Mouse (Mus musculus) forebrain, embryonic 10.5 days (tissue): ENCODE measurements at regions not wholly inside any gene's neighbourhood (a gene's known extent, or its start where the extent isn't known, plus 50 kb on each side); places are given as distances from the start of the nearest gene placed in this dataset.

Experiments
- DNase-seq: peaks from one replicate; pipeline ENCODE4 v3.0.0-alpha.2; 2017; ENCODE audit warnings: low spot score; ENCODE audit errors: extremely low spot score
- H3K27ac ChIP-seq: fragments of 300-500 bp; sonication (generic); 2 replicates; pipeline ENCODE4 v1.5.1; 2016; ENCODE audit warnings: mild to moderate bottlenecking
- H3K27me3 ChIP-seq: fragments of 300-500 bp; sonication (generic); 2 replicates; pipeline ENCODE4 v1.6.1; 2016; ENCODE audit warnings: mild to moderate bottlenecking; ENCODE audit not compliant: poor library complexity, severe bottlenecking
- H3K36me3 ChIP-seq: fragments of 300-500 bp; sonication (generic); replicated peaks from 2 replicates; pipeline ENCODE4 v1.6.1; 2016; ENCODE audit warnings: mild to moderate bottlenecking, moderate library complexity
- H3K4me1 ChIP-seq: fragments of 300-500 bp; sonication (generic); 2 replicates; pipeline ENCODE4 v1.6.1; 2016
- H3K4me3 ChIP-seq: fragments of 300-500 bp; sonication (generic); 2 replicates; pipeline ENCODE4 v1.5.1; 2016; ENCODE audit warnings: mild to moderate bottlenecking, moderate library complexity
- H3K9me3 ChIP-seq: fragments of 300-500 bp; sonication (generic); 2 replicates; pipeline ENCODE4 v1.6.1; 2016; ENCODE audit warnings: mild to moderate bottlenecking, moderate library complexity
- WGBS: fragments of 180-500 bp; shearing (Covaris S2); methylation state at CpG from one replicate; pipeline ENCODE4 v1.1.7; 2016; 5-methylcytosine and 5-hydroxymethylcytosine counted together

GRCm38 (mm10) chr8:35201416-35201815, 564.2 kb upstream of the Gm19410 start:
- H3K9me3 ChIP-seq, result no peaks in the 10 kb centered on the region
- H3K4me1 ChIP-seq, result peaks cover 33% of the 10 kb centered on the region
- H3K27me3 ChIP-seq, result no peaks in the 10 kb centered on the region
- no peak for DNase-seq
- no peak overlapping the region for H3K27ac ChIP-seq
- no peaks in the 10 kb centered on the region for H3K36me3 ChIP-seq
- no peak overlapping the region for H3K4me3 ChIP-seq
- WGBS, result 75% methylated on average over 12 of the region's 12 CpGs

DNA sequence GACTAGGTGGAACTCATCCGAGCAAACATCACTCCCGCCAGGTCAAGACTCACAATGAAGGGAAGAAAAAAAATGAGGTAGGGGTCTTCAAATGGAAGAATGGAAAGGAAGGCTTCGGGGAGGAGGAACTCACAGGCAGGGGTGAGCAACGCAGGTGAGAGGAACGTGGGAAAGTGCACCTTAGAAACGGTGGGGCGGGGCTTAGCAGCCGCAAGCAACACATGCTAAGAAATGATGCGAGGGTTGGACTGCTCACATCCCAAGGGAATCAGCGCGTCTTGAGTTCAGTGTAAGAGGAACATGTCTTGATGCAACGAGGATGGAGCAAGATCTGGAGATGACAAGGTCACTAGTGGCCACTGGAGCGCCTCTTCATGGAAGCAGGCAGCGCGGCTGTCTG, 560.6 kb upstream of the Gm19410 start:
- no peaks in the 10 kb centered on the region for H3K27me3 ChIP-seq
- peaks cover 34% of the 10 kb centered on the region for H3K4me1 ChIP-seq
- no peak overlapping the region for H3K27ac ChIP-seq
- H3K9me3 ChIP-seq, result no peaks in the 10 kb centered on the region
- no peak for DNase-seq
- H3K36me3 ChIP-seq, result no peaks in the 10 kb centered on the region
- 71% methylated on average over 15 of the region's 15 CpGs for WGBS
- H3K4me3 ChIP-seq, result no peak overlapping the region

DNA sequence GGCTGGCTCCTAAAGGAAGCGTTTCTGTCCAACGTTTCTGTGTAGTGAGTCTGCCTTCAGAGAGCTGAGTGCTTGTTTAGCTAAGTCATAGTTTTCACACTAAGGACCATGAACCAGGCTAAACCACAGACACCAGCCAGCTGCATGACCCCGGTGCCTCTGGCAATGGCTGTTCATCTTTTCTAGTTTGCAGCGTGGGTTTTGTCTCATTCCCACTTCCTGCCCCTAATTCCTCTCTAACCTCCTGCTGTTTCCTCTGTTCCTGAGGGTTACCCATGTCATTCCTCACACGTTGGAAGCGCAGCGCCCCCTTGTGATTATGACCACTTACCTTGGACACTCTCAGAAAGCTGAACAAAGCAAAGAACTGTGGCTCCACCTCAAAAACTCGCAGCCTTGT, 560.1 kb upstream of the Gm19410 start:
- H3K27me3 ChIP-seq, result no peaks in the 10 kb centered on the region
- H3K4me1 ChIP-seq, result peaks cover 34% of the 10 kb centered on the region
- H3K27ac ChIP-seq, result peak overlapping the region; percentile 32; the same call in 1 of the 2 replicates
- no peaks in the 10 kb centered on the region for H3K36me3 ChIP-seq
- no peaks in the 10 kb centered on the region for H3K9me3 ChIP-seq
- no peak overlapping the region for H3K4me3 ChIP-seq
- 17% methylated on average over 8 of the region's 8 CpGs for WGBS
- DNase-seq, result peak; percentile 51

GRCm38 (mm10) chr8:35206271-35206670, 559.3 kb upstream of the Gm19410 start:
- no peaks in the 10 kb centered on the region for H3K27me3 ChIP-seq
- H3K27ac ChIP-seq, result 0 out of 2 replicates have a peak overlapping the region, but pooled peaks have one; percentile 32
- no peaks in the 10 kb centered on the region for H3K9me3 ChIP-seq
- no peak overlapping the region for H3K4me3 ChIP-seq
- H3K4me1 ChIP-seq, result peaks cover 31% of the 10 kb centered on the region
- WGBS, result 70% methylated on average over 6 of the region's 6 CpGs
- DNase-seq, result no peak
- H3K36me3 ChIP-seq, result no peaks in the 10 kb centered on the region

GRCm38 (mm10) chr8:35208357-35208756, 557.2 kb upstream of the Gm19410 start:
- Histone ChIP-seq H3K27ac (no peak overlapping the region), H3K36me3 (no peaks in the 10 kb centered on the region), H3K27me3 (no peaks in the 10 kb centered on the region), H3K4me3 (no peak overlapping the region), H3K4me1 (peaks cover 37% of the 10 kb centered on the region), H3K9me3 (no peaks in the 10 kb centered on the region)
- 86% methylated on average over 5 of the region's 5 CpGs for WGBS
- DNase-seq, result no peak

- no peak for DNase-seq
- WGBS, result 69% methylated on average over 10 of the region's 10 CpGs
- H3K4me1 ChIP-seq, result peaks cover 19% of the 10 kb centered on the region
- no peaks in the 10 kb centered on the region for H3K9me3 ChIP-seq
- no peak overlapping the region for H3K4me3 ChIP-seq
- H3K27me3 ChIP-seq, result no peaks in the 10 kb centered on the region
- peak overlapping the region; percentile 51; the same call in 1 of the 2 replicates for H3K27ac ChIP-seq
- H3K36me3 ChIP-seq, result no peaks in the 10 kb centered on the region
Observed at GRCm38 (mm10) chr8:35211506-35212452, 553.8 kb upstream of the Gm19410 start.

DNA sequence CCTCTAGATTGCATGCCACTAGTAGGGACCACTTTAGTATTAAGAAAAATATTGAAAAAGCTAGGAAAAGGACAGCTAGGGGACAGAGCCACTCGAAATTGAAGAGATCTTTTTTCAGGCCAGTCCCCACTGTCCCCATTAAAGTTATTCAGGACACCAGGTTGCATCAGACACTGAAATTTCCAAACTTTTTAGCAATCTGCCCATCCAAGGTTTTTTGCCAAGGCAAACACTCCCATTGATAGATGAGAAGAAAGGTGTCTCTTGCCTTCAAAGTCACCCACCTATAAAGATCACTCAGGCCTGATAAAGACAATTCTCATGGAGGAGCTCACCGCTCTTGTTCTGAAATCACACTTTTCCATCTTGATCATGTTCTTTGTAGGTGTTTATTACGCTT, 552.1 kb upstream of the Gm19410 start:
- Histone ChIP-seq H3K36me3 (no peaks in the 10 kb centered on the region), H3K27ac (no peak overlapping the region), H3K27me3 (no peaks in the 10 kb centered on the region), H3K4me1 (peaks cover 18% of the 10 kb centered on the region), H3K9me3 (no peaks in the 10 kb centered on the region), H3K4me3 (no peak overlapping the region)
- no peak for DNase-seq
- 86% methylated on average over 3 of the region's 3 CpGs for WGBS

DNA sequence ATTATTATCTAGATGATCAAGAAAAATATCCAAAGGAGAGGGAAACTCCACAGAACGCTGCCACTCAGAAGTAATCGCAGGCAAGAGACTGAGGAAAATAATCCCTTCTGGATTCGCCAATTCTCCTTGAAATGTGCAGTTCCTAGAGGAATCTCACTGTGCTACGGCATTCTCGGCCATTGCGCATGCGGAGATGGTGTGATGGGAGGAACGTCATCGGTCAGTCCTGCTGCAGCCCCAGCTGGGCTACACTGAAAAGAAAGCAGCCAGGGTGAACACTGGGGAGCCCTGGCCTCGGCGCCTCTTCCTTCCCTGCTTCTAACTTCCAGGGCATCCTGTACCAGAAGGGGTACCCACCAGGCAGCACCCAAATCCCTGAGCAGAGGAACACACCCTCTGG, 548.0 kb upstream of the Gm19410 start:
- no peak for DNase-seq
- Histone ChIP-seq H3K27ac (0 out of 2 replicates have a peak overlapping the region, but pooled peaks have one; percentile 40), H3K4me3 (no peak overlapping the region), H3K4me1 (peaks cover 9% of the 10 kb centered on the region; the same call in 1 of the 2 replicates), H3K36me3 (no peaks in the 10 kb centered on the region), H3K9me3 (no peaks in the 10 kb centered on the region), H3K27me3 (no peaks in the 10 kb centered on the region)
- WGBS, result 84% methylated on average over 11 of the region's 11 CpGs

DNA sequence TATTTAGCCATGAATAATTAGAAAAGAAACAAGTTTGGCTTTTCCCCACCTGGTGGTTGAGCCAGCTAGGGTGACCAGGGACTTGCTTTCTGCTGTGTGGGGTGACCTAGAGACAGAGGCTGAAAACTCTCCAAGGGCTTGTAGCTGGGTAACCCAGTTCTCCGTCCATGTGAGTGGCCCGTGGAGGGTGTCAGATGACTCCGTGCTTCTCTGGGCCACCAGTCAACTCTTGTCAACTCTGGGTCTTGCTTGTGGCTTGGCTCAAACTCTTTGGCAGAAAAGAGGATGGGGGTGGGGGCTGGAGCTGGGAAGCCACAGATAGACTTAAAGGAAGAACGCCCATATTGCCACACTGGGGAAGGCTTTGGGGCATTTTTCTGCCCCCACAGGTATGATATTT, 547.3 kb upstream of the Gm19410 start:
- no peak for DNase-seq
- Histone ChIP-seq H3K4me1 (peaks cover 7% of the 10 kb centered on the region; the same call in 1 of the 2 replicates), H3K9me3 (no peaks in the 10 kb centered on the region), H3K27me3 (no peaks in the 10 kb centered on the region), H3K36me3 (no peaks in the 10 kb centered on the region), H3K27ac (no peak overlapping the region), H3K4me3 (no peak overlapping the region)
- WGBS, result 76% methylated on average over 4 of the region's 4 CpGs

DNA sequence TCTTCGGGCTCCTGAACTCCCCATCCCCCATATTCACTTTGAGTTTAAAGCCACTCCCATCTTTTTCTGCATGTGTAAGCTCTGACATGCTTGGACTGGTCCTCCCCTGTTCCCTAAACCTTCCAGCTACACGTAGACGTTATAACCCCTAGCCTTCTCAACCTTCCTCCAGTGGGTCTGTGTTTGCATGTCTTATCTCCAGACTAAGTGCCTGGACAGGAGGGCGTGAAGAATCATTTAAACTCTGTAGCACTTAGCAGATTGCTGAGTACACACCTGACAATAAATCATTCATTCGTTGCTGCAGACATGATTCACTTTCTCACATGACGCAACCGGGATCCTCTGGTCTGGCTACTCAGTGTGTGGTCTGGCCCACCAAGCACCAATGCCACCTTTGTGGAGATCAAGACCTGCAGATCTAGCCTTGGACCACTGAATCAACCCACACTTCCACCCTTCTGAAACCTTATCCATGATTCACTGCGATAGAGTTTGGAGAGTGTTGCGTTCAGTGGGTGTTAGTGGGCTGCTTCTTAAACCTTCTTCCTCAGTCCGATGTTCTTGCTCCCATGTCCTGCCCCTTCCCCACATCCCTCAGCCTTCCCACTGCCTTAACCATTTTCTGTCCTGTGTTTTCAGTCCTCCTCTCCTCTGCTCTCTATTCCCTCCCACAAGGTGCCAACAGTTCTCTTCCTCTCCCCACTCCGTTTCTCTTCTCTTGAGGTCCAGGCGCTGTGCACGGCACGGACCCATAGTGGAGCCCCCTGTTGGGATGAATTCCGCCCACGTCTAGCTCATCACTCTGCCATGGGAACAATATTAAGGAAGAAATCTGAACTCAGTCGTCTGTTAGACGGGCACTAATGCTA, 541.3 kb upstream of the Gm19410 start:
- H3K27ac ChIP-seq, result no peak overlapping the region
- no peaks in the 10 kb centered on the region for H3K27me3 ChIP-seq
- WGBS, result 87% methylated on average over 18 of the region's 18 CpGs
- no peak for DNase-seq
- H3K4me1 ChIP-seq, result peaks cover 10% of the 10 kb centered on the region; the same call in 1 of the 2 replicates
- no peaks in the 10 kb centered on the region for H3K9me3 ChIP-seq
- no peak overlapping the region for H3K4me3 ChIP-seq
- H3K36me3 ChIP-seq, result no peaks in the 10 kb centered on the region

DNA sequence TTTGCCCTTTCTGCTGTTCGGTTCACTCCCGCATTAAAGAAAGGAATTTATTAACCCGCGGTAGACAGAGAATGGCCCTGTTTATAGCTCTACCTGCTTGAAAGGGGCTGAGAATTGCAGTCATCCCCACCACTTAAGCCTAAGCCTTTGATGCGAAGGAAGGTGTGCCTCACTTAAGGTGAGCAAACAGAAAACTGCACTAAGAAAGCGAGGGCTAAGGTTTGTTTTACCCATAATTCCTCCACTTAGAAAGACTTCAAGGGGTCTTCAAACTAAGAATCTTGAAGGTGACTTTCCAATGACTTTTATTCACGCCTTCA, 540.7 kb upstream of the Gm19410 start:
- peaks cover 10% of the 10 kb centered on the region; the same call in 1 of the 2 replicates for H3K4me1 ChIP-seq
- H3K4me3 ChIP-seq, result no peak overlapping the region
- H3K27ac ChIP-seq, result no peak overlapping the region
- DNase-seq, result no peak
- H3K9me3 ChIP-seq, result no peaks in the 10 kb centered on the region
- no peaks in the 10 kb centered on the region for H3K27me3 ChIP-seq
- H3K36me3 ChIP-seq, result no peaks in the 10 kb centered on the region
- WGBS, result 88% methylated on average over 7 of the region's 7 CpGs

DNA sequence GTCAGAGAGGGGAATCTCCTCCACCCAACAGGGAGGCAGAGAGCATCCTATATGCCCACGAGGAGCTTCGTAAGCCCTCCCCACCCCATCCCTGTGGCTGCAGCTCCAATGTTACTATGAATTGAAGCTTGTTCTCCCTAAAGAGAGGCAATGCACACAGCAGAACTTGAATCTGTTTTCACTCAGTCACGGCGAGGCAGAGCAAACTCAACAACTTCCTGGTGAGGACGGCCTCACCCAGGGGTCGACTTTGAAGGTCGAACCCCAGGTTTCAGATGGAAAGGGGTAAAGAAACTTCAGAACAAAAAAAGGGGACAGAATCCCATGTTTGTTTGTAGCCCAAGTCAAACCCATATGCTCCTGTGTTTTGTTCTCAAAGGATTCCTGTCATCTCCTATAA, 538.5 kb upstream of the Gm19410 start:
- WGBS, result 57% methylated on average over 7 of the region's 7 CpGs
- peak overlapping the region; percentile 25; the same call in 1 of the 2 replicates for H3K27ac ChIP-seq
- peaks cover 10% of the 10 kb centered on the region; the same call in 1 of the 2 replicates for H3K4me1 ChIP-seq
- H3K36me3 ChIP-seq, result no peaks in the 10 kb centered on the region
- H3K27me3 ChIP-seq, result no peaks in the 10 kb centered on the region
- H3K4me3 ChIP-seq, result no peak overlapping the region
- no peaks in the 10 kb centered on the region for H3K9me3 ChIP-seq
- DNase-seq, result no peak

GRCm38 (mm10) chr8:35228449-35228848, 537.1 kb upstream of the Gm19410 start:
- no peak for DNase-seq
- Histone ChIP-seq H3K4me1 (peaks cover 16% of the 10 kb centered on the region; the same call in 1 of the 2 replicates), H3K9me3 (no peaks in the 10 kb centered on the region), H3K4me3 (no peak overlapping the region), H3K36me3 (no peaks in the 10 kb centered on the region), H3K27ac (no peak overlapping the region), H3K27me3 (no peaks in the 10 kb centered on the region)
- 82% methylated on average over 7 of the region's 7 CpGs for WGBS
